Mouse (Mus musculus) lung, adult 10 weeks (tissue): Measurements from ENCODE around the gene Acad8. TPM values are rescaled to one million over a fixed set of nuclear protein-coding genes. Genes with fewer than 3 reads are reported as not detected.

ENCODE experiments used
- polyA plus RNA-seq: library from polyadenylated mRNA; stranded (reverse); fragments of 350-450 nt; fragmentation: Illumina TruSeq; extraction: RNeasy Lipid Tissue Mini Kit (QIAGEN cat#74804); gene quantifications from one replicate; pipeline ENCODE4 v1.2.3, GENCODE M21; 2014; ENCODE audit warnings: low read depth, low replicate concordance; ENCODE audit not compliant: insufficient read depth

Gene Acad8
- 21.5 TPM for polyA plus RNA-seq

GRCm38 (mm10) chr9:26999461-27000395 lies at the start of gene Acad8, which contains the start of gene Thyn1:
Gene Acad8, minus strand, starts transcription at chr9:26999566.
Gene Thyn1, plus strand, starts transcription at chr9:26999710.

GRCm38 (mm10) chr9:27029828-27030762 lies 30.7 kb upstream of the Acad8 start, which contains the start of the genes Vps26b and Ncapd3:
Gene Vps26b, minus strand, starts transcription at chr9:27030065.
Gene Ncapd3, plus strand, starts transcription at chr9:27030175.

Other genes starting within 250 kb of the Acad8 start
- gene Glb1l2, start 193.1 kb downstream of the Acad8 start, polyA plus RNA-seq: 17.1 TPM
- gene Glb1l3, start 138.7 kb downstream of the Acad8 start, polyA plus RNA-seq: 1.8 TPM
- gene Gm1110, start 76.5 kb downstream of the Acad8 start, polyA plus RNA-seq: not detected
- gene Thyn1, start 144 bp upstream of the Acad8 start, polyA plus RNA-seq: 32.2 TPM
- 13.7 TPM for gene Vps26b, start 30.5 kb upstream of the Acad8 start, polyA plus RNA-seq
- 5.3 TPM for gene Ncapd3, start 30.6 kb upstream of the Acad8 start, polyA plus RNA-seq
- gene Jam3, start 155.9 kb upstream of the Acad8 start, polyA plus RNA-seq: 11.2 TPM